Mouse (Mus musculus) liver, embryonic 12.5 days (tissue): ENCODE data around the gene Slc4a11. TPM values are rescaled to one million over a fixed set of nuclear protein-coding genes. Genes with fewer than 3 reads are reported as not detected.
A peak's percentile ranks its signal among the peaks of the same experiment; 100 is the strongest.

ENCODE experiments used
- ATAC-seq: fragments of 200-750 bp; cut with Nextera tagmentation; 2 replicates; pipeline ENCODE4 v1.8.0; 2017; ENCODE audit warnings: moderate number of reproducible peaks, mild to moderate bottlenecking, moderate library complexity
- H3K27ac ChIP-seq: fragments of 300-500 bp; sonication (generic); 2 replicates; pipeline ENCODE4 v1.5.1; 2016; ENCODE audit warnings: mild to moderate bottlenecking
- H3K27me3 ChIP-seq: fragments of 300-500 bp; sonication (generic); replicated peaks from 2 replicates; pipeline ENCODE4 v1.6.1; 2016; ENCODE audit warnings: mild to moderate bottlenecking, moderate library complexity
- H3K36me3 ChIP-seq: fragments of 300-500 bp; sonication (generic); 2 replicates; pipeline ENCODE4 v1.6.1; 2016; ENCODE audit warnings: mild to moderate bottlenecking, moderate library complexity
- H3K4me1 ChIP-seq: fragments of 300-500 bp; sonication (generic); 2 replicates; pipeline ENCODE4 v1.6.1; 2016
- H3K4me2 ChIP-seq: fragments of 300-500 bp; sonication (generic); 2 replicates; pipeline ENCODE4 v1.6.1; 2016; ENCODE audit warnings: mild to moderate bottlenecking, moderate library complexity
- H3K4me3 ChIP-seq: fragments of 300-500 bp; sonication (generic); 2 replicates; pipeline ENCODE4 v1.5.1; 2016; ENCODE audit warnings: mild to moderate bottlenecking, moderate library complexity
- H3K9ac ChIP-seq: fragments of 300-500 bp; sonication (generic); 2 replicates; pipeline ENCODE4 v1.6.1; 2016; ENCODE audit warnings: mild to moderate bottlenecking, moderate library complexity
- H3K9me3 ChIP-seq: fragments of 300-500 bp; sonication (generic); replicated peaks from 2 replicates; pipeline ENCODE4 v1.6.1; 2016; ENCODE audit warnings: mild to moderate bottlenecking, moderate library complexity
- WGBS: fragments of 180-500 bp; shearing (Covaris S2); methylation state at CpG from one replicate; pipeline ENCODE4 v1.1.7; 2016; ENCODE audit not compliant: insufficient replicate concordance; 5-methylcytosine and 5-hydroxymethylcytosine counted together
- polyA plus RNA-seq: library from polyadenylated mRNA; unstranded; fragments of >200 nt; fragmentation: Nextera tagmentation; extraction: Ambion mirVana; gene quantifications from 2 replicates; pipeline ENCODE4 v1.2.1, GENCODE M21; 2016

Slc4a11 gene
- polyA plus RNA-seq, 1 experiment from 2014 or later, result not detected

DNA sequence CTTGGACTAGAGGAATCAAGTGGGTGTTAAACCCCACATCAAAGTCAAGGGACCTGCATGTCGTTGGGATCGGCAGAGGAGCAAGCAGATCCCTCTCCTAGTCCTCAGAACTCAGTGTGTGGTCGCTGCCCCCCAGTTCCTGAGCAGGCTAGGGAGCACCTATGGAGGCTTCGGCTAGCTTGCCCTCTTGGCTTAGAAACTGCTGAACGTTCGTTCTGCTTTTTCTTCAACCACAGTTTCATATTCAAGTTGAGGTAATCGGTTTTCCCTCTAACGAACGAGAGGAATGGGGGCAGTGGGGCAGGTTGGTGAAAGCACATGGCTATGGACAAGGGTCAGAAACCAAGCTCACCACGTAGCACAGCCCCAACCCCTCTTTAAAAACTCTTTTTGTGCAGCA, 9.7 kb upstream of the Slc4a11 start:
- Histone ChIP-seq H3K9me3 (no peaks in the 10 kb centered on the region), H3K4me2 (no peak overlapping the region), H3K9ac (no peak overlapping the region), H3K27ac (0 out of 2 replicates have a peak overlapping the region, but pooled peaks have one; percentile 32), H3K4me3 (no peak overlapping the region), H3K36me3 (peaks cover 12% of the 10 kb centered on the region), H3K4me1 (peaks cover 15% of the 10 kb centered on the region), H3K27me3 (no peaks in the 10 kb centered on the region)
- no peak for ATAC-seq
- WGBS, result 26% methylated on average over 10 of the region's 10 CpGs

DNA sequence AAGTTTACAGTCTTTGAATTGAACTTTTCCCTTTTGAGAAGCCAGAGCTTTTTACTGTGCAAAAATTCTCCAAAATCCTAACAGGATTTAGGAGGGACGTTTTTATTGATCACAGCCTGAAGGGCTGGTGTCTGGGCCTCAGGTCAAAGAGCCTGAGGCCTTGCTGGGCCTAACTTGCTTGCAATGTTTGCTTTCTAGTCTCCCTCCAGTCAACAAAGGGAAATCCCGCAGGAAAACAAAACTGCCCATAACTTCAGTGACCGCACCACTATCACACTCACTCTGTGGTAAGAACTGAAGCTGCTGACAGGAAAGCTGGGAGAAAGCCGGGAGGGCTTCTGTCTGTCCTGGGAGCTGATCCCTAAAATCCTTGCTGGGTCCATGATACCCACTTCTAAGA, 9.3 kb upstream of the Slc4a11 start:
- peaks cover 8% of the 10 kb centered on the region; the same call in 1 of the 2 replicates for H3K36me3 ChIP-seq
- no peak overlapping the region for H3K4me3 ChIP-seq
- H3K27ac ChIP-seq, result 0 out of 2 replicates have a peak overlapping the region, but pooled peaks have one; percentile 32
- H3K4me2 ChIP-seq, result no peak overlapping the region
- H3K9ac ChIP-seq, result no peak overlapping the region
- H3K9me3 ChIP-seq, result no peaks in the 10 kb centered on the region
- ATAC-seq, result no peak
- no peaks in the 10 kb centered on the region for H3K27me3 ChIP-seq
- WGBS, result 55% methylated on average over 4 of the region's 4 CpGs
- H3K4me1 ChIP-seq, result peaks cover 15% of the 10 kb centered on the region

DNA sequence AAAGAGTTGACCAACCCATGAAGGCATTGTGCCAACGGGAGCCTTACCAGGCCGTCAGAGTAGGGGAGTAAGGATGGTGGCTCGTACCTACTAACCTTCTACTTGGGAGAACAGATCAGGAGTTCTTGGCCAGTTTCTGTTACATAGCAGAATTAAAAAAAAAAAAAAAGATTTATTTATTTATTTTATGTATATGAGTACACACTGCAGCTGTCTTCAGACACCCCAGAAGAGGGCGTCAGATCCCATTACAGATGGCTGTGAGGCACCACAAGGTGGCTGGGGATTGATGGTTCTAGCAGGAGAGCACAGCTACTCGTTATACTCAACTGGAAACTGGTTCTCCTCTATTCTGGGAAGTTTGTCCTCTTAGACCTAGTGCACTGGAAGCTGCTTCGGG, 7.9 kb upstream of the Slc4a11 start:
- no peaks in the 10 kb centered on the region for H3K36me3 ChIP-seq
- H3K4me1 ChIP-seq, result peaks cover 15% of the 10 kb centered on the region
- ATAC-seq, result no peak
- no peak overlapping the region for H3K9ac ChIP-seq
- no peak overlapping the region for H3K4me2 ChIP-seq
- peaks cover 7% of the 10 kb centered on the region; the same call in 1 of the 2 replicates for H3K27me3 ChIP-seq
- no peaks in the 10 kb centered on the region for H3K9me3 ChIP-seq
- 57% methylated on average over 6 of the region's 6 CpGs for WGBS
- H3K4me3 ChIP-seq, result no peak overlapping the region
- no peak overlapping the region for H3K27ac ChIP-seq

DNA sequence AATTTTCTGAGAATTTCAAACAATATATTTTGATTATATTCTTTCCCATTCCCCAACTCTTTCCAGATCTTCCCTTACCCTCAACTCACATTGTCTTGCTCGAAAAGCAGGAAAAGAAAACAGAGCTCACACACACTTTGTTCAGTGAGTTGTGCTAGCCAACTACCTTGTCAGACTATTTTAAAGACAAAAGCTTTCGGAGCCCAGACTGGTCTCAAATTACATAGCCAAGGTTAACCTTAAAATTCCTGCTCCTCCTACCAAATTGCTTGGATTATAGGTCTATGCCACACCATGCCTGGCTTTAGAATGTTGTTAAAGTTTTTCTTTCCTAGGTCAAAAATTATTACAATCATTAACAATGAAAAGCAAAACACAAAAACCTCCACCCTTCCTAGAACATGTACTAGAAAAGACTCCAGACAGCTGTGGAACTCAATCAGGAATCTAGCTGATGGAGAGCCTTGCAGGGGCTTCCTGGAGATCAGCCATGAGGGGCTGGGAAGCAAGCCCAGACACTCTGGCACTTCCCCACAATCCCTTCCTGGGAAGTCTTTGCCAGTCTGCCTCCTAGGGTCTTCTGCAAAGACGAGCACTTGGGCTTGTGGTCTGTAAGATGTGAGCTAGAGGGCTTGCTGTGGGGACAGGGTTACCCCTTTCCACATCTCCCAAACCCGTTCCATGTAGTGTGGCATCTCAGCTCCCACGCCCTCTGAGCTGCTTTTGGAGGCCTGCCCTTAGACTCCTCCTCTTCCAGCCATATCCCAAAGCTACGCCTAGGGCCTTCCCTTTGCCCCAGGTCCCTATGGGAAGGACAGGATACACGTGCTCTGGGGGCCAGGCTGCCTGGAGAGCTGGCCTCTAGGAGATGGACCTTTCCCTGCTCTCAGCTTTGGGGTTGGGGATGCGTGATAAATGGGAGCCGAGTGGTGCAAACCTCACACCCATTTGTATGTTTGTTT, 7.0 kb upstream of the Slc4a11 start:
- no peak for ATAC-seq
- H3K27ac ChIP-seq, result no peak overlapping the region
- H3K4me1 ChIP-seq, result peaks cover 15% of the 10 kb centered on the region
- H3K9ac ChIP-seq, result no peak overlapping the region
- no peaks in the 10 kb centered on the region for H3K9me3 ChIP-seq
- 53% methylated on average over 9 of the region's 9 CpGs for WGBS
- H3K36me3 ChIP-seq, result no peaks in the 10 kb centered on the region
- no peak overlapping the region for H3K4me3 ChIP-seq
- no peak overlapping the region for H3K4me2 ChIP-seq
- peaks cover 15% of the 10 kb centered on the region for H3K27me3 ChIP-seq

DNA sequence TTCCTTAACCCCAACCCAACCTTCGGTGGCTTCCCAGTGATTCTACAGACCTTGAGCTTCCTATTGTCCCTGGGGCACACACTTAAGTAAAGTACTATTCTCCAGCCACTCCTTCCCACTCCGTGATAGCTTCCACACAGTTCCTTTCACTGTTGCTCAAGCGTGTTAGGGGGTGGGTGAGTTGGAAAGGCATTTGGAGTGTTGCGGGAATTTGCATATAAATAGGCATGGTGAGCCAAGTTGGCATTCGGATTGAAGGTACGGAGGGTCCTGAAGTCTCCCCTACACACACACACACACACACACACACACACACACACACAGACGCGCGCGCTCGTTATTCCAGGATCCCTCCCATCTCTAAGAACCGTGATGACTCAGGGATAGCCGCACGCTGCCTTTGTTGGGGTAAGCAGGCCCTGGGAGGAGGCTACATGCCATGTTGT, 525 bp upstream of the Slc4a11 start:
- H3K9ac ChIP-seq, result peak overlapping the region; percentile 49; the same call in 1 of the 2 replicates
- H3K27ac ChIP-seq, result no peak overlapping the region
- no peaks in the 10 kb centered on the region for H3K36me3 ChIP-seq
- WGBS, result 9% methylated on average over 14 of the region's 14 CpGs
- H3K4me2 ChIP-seq, result peak overlapping the region; percentile 90
- peaks cover 18% of the 10 kb centered on the region for H3K4me1 ChIP-seq
- peaks cover 70% of the 10 kb centered on the region for H3K27me3 ChIP-seq
- no peak for ATAC-seq
- peak overlapping the region; percentile 59 for H3K4me3 ChIP-seq
- H3K9me3 ChIP-seq, result no peaks in the 10 kb centered on the region

DNA sequence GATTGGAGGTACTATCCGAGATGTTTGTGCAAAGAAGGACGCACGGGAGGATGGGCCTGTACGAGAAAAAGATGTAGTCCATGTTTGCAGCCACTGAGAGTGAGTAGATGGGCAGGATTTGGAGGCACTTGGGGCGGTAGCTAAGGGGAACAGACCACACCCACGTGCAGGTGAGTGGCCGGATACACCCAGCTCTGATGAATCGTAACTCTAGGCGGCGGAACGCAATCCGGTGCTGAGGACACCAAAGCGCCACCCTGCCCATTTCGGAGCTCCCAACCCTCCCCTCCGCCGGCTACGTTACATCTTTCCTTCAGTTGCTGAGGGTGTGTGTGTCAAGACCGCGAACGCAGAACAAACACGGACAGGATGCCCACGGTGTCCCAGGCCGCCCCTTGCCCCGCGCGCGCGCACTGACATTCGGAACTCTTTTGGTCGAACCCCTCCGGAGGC, 593 bp downstream of the Slc4a11 start:
- Histone ChIP-seq H3K36me3 (no peaks in the 10 kb centered on the region), H3K9ac (peak overlapping the region; percentile 24; the same call in 1 of the 2 replicates), H3K9me3 (no peaks in the 10 kb centered on the region), H3K4me3 (peak overlapping the region; percentile 59), H3K27ac (no peak overlapping the region), H3K4me2 (peak overlapping the region; percentile 90), H3K27me3 (peaks cover 70% of the 10 kb centered on the region), H3K4me1 (peaks cover 18% of the 10 kb centered on the region)
- 0 out of 2 replicates have a peak, but pooled peaks have one; percentile 1 for ATAC-seq
- 3% methylated on average over 31 of the region's 31 CpGs for WGBS

DNA sequence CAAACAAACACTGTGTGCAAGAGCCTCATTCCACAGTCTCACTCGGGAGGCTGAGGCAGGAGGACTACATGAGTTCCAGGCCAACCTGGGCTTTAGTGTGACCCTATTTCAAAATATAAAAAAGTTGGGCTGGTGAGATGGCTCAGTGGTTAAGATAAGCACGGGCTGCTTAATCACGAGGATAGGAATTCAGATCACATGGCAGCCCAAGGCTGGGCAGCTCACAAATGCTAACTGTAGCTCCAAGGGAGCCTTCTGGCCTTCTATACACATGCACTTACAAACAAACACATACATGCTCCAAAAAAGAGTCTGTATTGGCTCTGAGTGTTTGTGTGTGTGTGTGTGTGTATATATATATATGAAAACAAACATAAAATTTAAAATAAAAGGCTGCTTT, 3.8 kb downstream of the Slc4a11 start:
- no peaks in the 10 kb centered on the region for H3K9me3 ChIP-seq
- no peak for ATAC-seq
- no peak overlapping the region for H3K27ac ChIP-seq
- no peak overlapping the region for H3K4me3 ChIP-seq
- H3K36me3 ChIP-seq, result no peaks in the 10 kb centered on the region
- WGBS, result 33% methylated on average over 3 of the region's 3 CpGs
- H3K4me1 ChIP-seq, result peaks cover 18% of the 10 kb centered on the region
- no peak overlapping the region for H3K9ac ChIP-seq
- no peak overlapping the region for H3K4me2 ChIP-seq
- H3K27me3 ChIP-seq, result peaks cover 48% of the 10 kb centered on the region

DNA sequence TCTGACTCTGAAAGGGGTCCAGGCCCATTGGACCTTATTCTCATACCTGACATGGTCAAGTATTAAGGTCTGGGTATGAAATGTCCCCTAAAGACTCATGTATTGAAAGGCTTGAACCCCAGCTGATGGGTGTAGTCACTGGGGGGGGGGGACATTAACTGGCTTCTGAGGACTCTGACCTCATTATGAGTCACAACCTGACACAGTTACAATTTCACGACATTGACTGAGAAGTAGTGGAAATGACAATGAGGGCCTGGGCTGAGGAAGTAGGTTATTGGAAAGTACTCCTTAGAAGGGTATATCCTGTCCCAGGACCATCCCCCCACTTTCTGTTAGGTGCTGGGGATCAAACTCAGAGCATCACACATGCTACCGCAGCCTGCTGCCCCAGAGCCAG, 8.3 kb downstream of the Slc4a11 start:
- no peak for ATAC-seq
- H3K4me1 ChIP-seq, result no peaks in the 10 kb centered on the region
- H3K9me3 ChIP-seq, result no peaks in the 10 kb centered on the region
- H3K36me3 ChIP-seq, result peaks cover 9% of the 10 kb centered on the region
- H3K27ac ChIP-seq, result no peak overlapping the region
- H3K9ac ChIP-seq, result no peak overlapping the region
- H3K27me3 ChIP-seq, result peaks cover 2% of the 10 kb centered on the region
- 55% methylated on average over 2 of the region's 2 CpGs for WGBS
- no peak overlapping the region for H3K4me3 ChIP-seq
- H3K4me2 ChIP-seq, result no peak overlapping the region

DNA sequence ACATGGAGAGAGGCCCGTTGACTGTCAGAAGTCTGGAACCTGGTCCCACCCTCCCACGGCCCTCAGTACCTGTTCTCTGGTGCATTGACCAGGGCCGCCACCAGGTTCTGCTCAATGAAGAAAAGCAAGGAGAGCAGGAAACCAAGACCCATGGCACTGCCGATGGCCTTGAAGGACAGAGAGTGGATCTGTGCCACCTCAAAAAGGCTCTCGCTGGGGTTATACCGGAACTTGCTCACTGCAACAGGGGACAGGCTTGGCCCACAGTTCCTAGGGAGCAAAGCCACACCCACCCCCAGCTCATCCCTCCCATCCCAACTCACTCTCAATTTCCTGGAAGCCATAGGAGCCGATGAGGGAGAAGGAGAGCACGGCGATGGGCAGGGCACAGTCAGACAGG, 11.9 kb downstream of the Slc4a11 start:
- no peak overlapping the region for H3K9ac ChIP-seq
- H3K9me3 ChIP-seq, result no peaks in the 10 kb centered on the region
- no peak overlapping the region for H3K4me3 ChIP-seq
- ATAC-seq, result no peak
- peaks cover 44% of the 10 kb centered on the region for H3K36me3 ChIP-seq
- H3K4me2 ChIP-seq, result no peak overlapping the region
- H3K27ac ChIP-seq, result no peak overlapping the region
- H3K27me3 ChIP-seq, result no peaks in the 10 kb centered on the region
- no peaks in the 10 kb centered on the region for H3K4me1 ChIP-seq
- 81% methylated on average over 9 of the region's 9 CpGs for WGBS

DNA sequence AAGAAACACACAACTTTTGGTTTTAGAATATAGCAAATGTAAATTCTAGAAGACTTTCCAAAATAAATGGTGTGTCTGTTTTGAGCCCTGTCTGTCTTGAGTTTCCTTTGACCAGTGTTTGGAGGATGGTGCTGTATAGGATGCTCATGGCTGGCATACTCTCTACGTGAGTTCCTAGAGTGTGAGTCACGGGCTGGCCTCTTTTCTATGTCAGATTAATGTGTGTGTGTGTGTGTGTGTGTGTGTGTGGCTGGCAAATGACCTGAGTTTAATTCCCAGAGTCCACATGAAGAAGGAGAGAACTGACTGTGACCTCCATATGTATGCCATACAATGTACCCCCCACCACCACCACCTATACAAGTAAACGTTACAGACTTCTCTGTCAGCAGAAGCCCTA, 15.8 kb downstream of the Slc4a11 start:
- Histone ChIP-seq H3K9ac (no peak overlapping the region), H3K9me3 (no peaks in the 10 kb centered on the region), H3K4me3 (no peak overlapping the region), H3K36me3 (peaks cover 83% of the 10 kb centered on the region), H3K4me1 (no peaks in the 10 kb centered on the region), H3K27ac (no peak overlapping the region), H3K4me2 (no peak overlapping the region), H3K27me3 (no peaks in the 10 kb centered on the region)
- ATAC-seq, result no peak
- 83% methylated on average over 3 of the region's 3 CpGs for WGBS

DNA sequence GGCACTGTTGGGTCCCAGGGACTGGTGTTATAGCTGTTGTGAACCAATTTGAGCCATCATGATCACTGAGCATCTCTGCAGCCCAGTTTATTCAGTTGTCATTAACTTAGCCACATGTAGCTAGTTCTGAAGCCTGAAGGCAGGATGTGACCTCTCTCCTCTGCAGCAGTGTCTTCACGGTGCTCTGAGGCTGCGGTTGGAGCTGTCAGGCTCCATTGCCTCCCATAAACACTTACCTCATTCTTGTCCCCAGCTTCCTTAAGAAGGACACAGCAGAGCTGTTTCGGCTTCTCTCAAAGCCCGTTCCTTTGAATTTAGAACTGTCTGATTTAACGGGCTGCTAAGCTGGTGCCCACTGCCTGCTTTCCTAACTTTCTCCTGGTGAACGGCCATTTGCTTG, 17.4 kb downstream of the Slc4a11 start:
- H3K27me3 ChIP-seq, result no peaks in the 10 kb centered on the region
- no peak for ATAC-seq
- H3K27ac ChIP-seq, result no peak overlapping the region
- no peak overlapping the region for H3K9ac ChIP-seq
- H3K4me2 ChIP-seq, result no peak overlapping the region
- H3K36me3 ChIP-seq, result peaks cover 95% of the 10 kb centered on the region
- H3K4me1 ChIP-seq, result no peaks in the 10 kb centered on the region
- H3K4me3 ChIP-seq, result no peak overlapping the region
- no peaks in the 10 kb centered on the region for H3K9me3 ChIP-seq
- WGBS, result 84% methylated on average over 6 of the region's 6 CpGs

DNA sequence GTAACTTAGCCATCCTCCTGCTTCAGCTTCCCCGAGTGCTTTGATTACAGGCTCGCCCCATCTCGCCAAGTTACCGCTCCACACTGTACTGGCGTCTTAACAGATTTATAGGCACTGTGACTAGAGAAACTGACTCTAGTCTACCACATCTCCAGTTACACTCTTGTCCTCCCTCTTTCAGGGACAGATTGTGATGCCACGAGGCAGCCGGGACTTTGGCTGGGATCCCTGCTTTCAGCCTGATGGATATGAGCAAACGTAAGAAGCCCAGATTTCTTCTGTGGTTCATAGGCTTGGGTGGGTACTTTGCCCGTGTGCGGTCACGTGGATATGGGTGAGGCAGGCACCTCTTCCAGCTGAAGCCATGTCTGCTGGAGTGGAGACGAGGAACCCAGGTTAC, 18.2 kb downstream of the Slc4a11 start:
- WGBS, result 92% methylated on average over 12 of the region's 12 CpGs
- H3K9ac ChIP-seq, result no peak overlapping the region
- ATAC-seq, result no peak
- H3K4me1 ChIP-seq, result no peaks in the 10 kb centered on the region
- no peaks in the 10 kb centered on the region for H3K9me3 ChIP-seq
- H3K4me3 ChIP-seq, result no peak overlapping the region
- H3K27ac ChIP-seq, result no peak overlapping the region
- no peak overlapping the region for H3K4me2 ChIP-seq
- H3K36me3 ChIP-seq, result peaks cover 99% of the 10 kb centered on the region
- no peaks in the 10 kb centered on the region for H3K27me3 ChIP-seq
